Mouse (Mus musculus): ENCODE results near the gene Slc28a1. TPM values are rescaled to one million over a fixed set of nuclear protein-coding genes. Genes with fewer than 3 reads are reported as not detected.
"Not testable (repeated sequence)": the region's sequence is repeated elsewhere in the genome, so short reads cannot be mapped to it uniquely, and the experiment has no call there.

Gene Slc28a1
- polyA plus RNA-seq, 1 experiment from 2014 or later: 0.09 TPM

GRCm38 (mm10) chr7:81153327-81153726, 38.7 kb downstream of the Slc28a1 start:
- DNase-seq (ENCODE audit: low spot score): no peak
- Histone ChIP-seq H3K36me3 (0 out of 2 replicates have a peak, but pooled peaks cover 4% of the 10 kb centered on the region), H3K27me3 (ENCODE audit: insufficient read depth, poor library complexity, severe bottlenecking) (no peaks in the 10 kb centered on the region), H3K9me3 (0 out of 2 replicates have a peak, but pooled peaks cover 3% of the 10 kb centered on the region), H3K4me3 (no peak overlapping the region), H3K27ac (no peak overlapping the region), H3K4me1 (peaks cover 20% of the 10 kb centered on the region)
- 74% methylated on average over 6 of the region's 6 CpGs for WGBS

- not testable (repeated sequence) for H3K4me3 ChIP-seq; H3K9me3 ChIP-seq; H3K36me3 ChIP-seq; H3K27ac ChIP-seq; H3K27me3 ChIP-seq (ENCODE audit: insufficient read depth, poor library complexity, severe bottlenecking); DNase-seq (ENCODE audit: low spot score)
- H3K4me1 ChIP-seq: peaks cover 29% of the 10 kb centered on the region
These were observed 39.6 kb downstream of the Slc28a1 start for GRCm38 (mm10) chr7:81154244-81154643.

GRCm38 (mm10) chr7:81154960-81155359, 40.4 kb downstream of the Slc28a1 start:
- H3K27me3 ChIP-seq (ENCODE audit: insufficient read depth, poor library complexity, severe bottlenecking): no peaks in the 10 kb centered on the region
- WGBS: 5% methylated on average over 3 of the region's 3 CpGs
- peak overlapping the region; percentile 65; the same call in 1 of the 2 replicates for H3K27ac ChIP-seq

GRCm38 (mm10) chr7:81158933-81159332, 44.3 kb downstream of the Slc28a1 start:
- H3K4me3 ChIP-seq: no peak overlapping the region
- no peaks in the 10 kb centered on the region for H3K36me3 ChIP-seq
- H3K27ac ChIP-seq: no peak overlapping the region
- H3K4me1 ChIP-seq: peaks cover 22% of the 10 kb centered on the region
- WGBS: 59% methylated on average over 7 of the region's 7 CpGs
- no peaks in the 10 kb centered on the region for H3K27me3 ChIP-seq (ENCODE audit: insufficient read depth, poor library complexity, severe bottlenecking)
- no peaks in the 10 kb centered on the region for H3K9me3 ChIP-seq
- peak; percentile 72 for DNase-seq (ENCODE audit: low spot score)

More at GRCm38 (mm10) chr7:81154960-81155359, 40.4 kb downstream of the Slc28a1 start:
- H3K36me3 ChIP-seq: 0 out of 2 replicates have a peak, but pooled peaks cover 4% of the 10 kb centered on the region
- H3K4me1 ChIP-seq: peaks cover 24% of the 10 kb centered on the region
- H3K4me3 ChIP-seq: no peak overlapping the region
- DNase-seq (ENCODE audit: low spot score): peak; percentile 92
- 0 out of 2 replicates have a peak, but pooled peaks cover 3% of the 10 kb centered on the region for H3K9me3 ChIP-seq

DNA sequence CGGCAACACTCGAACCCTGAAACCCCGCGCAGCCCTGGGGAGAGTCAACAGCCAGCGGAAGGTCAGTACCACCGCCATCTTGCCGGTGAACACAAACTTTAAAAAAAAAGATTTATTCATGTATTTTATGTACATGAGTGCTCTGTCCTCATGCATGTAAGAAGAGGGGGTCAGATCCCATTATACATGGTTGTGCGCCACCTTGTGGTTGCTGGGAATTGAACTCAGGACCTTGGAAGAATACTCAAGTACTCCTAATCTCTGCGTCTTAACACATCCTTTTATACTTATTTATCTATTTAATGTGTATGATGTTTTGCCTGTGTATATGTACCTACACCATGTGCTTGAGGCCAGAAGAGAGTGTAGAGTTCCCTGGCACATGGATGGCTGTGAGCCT, 47.1 kb downstream of the Slc28a1 start:
- Histone ChIP-seq H3K36me3 (no peaks in the 10 kb centered on the region), H3K27me3 (ENCODE audit: insufficient read depth, poor library complexity, severe bottlenecking) (no peaks in the 10 kb centered on the region), H3K27ac (no peak overlapping the region), H3K9me3 (no peaks in the 10 kb centered on the region), H3K4me3 (no peak overlapping the region), H3K4me1 (peaks cover 16% of the 10 kb centered on the region)
- 64% methylated on average over 9 of the region's 9 CpGs for WGBS
- peak; percentile 76 for DNase-seq (ENCODE audit: low spot score)

- 22% methylated on average over 4 of the region's 4 CpGs for WGBS
- no peaks in the 10 kb centered on the region for H3K36me3 ChIP-seq
These were observed 47.7 kb downstream of the Slc28a1 start for GRCm38 (mm10) chr7:81162345-81162744.

GRCm38 (mm10) chr7:81164411-81164810, 49.8 kb downstream of the Slc28a1 start:
- H3K27me3 ChIP-seq (ENCODE audit: insufficient read depth, poor library complexity, severe bottlenecking): peaks cover 12% of the 10 kb centered on the region; the same call in 1 of the 2 replicates
- DNase-seq (ENCODE audit: low spot score): peak; percentile 72
- H3K4me3 ChIP-seq: no peak overlapping the region
- H3K4me1 ChIP-seq: no peaks in the 10 kb centered on the region
- WGBS: 56% methylated on average over 7 of the region's 7 CpGs
- H3K27ac ChIP-seq: no peak overlapping the region
- H3K36me3 ChIP-seq: no peaks in the 10 kb centered on the region
- H3K9me3 ChIP-seq: no peaks in the 10 kb centered on the region

More at GRCm38 (mm10) chr7:81162345-81162744, 47.7 kb downstream of the Slc28a1 start:
- Histone ChIP-seq H3K27ac (no peak overlapping the region), H3K4me3 (no peak overlapping the region), H3K9me3 (no peaks in the 10 kb centered on the region), H3K4me1 (peaks cover 16% of the 10 kb centered on the region), H3K27me3 (ENCODE audit: insufficient read depth, poor library complexity, severe bottlenecking) (no peaks in the 10 kb centered on the region)
- peak; percentile 87 for DNase-seq (ENCODE audit: low spot score)

DNA sequence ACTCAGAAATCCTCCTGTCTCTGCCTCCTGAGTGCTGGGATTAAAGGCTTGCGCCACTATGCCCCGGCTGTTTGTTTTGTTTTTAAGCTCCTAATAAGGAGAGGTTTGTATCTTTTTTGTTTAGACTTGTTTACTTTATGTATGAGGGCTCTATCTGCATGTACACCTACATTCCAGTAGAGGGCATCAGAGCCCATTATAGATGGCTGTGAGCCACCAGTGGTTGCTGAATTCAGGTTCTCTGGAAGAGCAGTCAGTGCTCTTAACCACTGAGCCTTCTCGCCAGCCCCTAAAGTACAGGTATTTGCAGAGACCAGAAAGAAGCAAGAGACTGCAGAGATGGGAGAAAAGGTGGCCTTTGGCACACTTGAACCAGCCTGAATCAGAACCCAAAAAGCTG, 52.5 kb downstream of the Slc28a1 start:
- no peaks in the 10 kb centered on the region for H3K9me3 ChIP-seq
- peaks cover 16% of the 10 kb centered on the region; the same call in 1 of the 2 replicates for H3K27me3 ChIP-seq (ENCODE audit: insufficient read depth, poor library complexity, severe bottlenecking)
- H3K36me3 ChIP-seq: no peaks in the 10 kb centered on the region
- H3K4me1 ChIP-seq: no peaks in the 10 kb centered on the region
- peak; percentile 73 for DNase-seq (ENCODE audit: low spot score)
- H3K27ac ChIP-seq: no peak overlapping the region
- 44% methylated on average over 3 of the region's 3 CpGs for WGBS
- no peak overlapping the region for H3K4me3 ChIP-seq

GRCm38 (mm10) chr7:81169351-81169750, 54.8 kb downstream of the Slc28a1 start:
- Histone ChIP-seq H3K27me3 (ENCODE audit: insufficient read depth, poor library complexity, severe bottlenecking) (peaks cover 16% of the 10 kb centered on the region; the same call in 1 of the 2 replicates), H3K9me3 (no peaks in the 10 kb centered on the region), H3K27ac (no peak overlapping the region), H3K36me3 (no peaks in the 10 kb centered on the region), H3K4me3 (no peak overlapping the region), H3K4me1 (no peaks in the 10 kb centered on the region)
- DNase-seq (ENCODE audit: low spot score): no peak
- 68% methylated on average over 7 of the region's 7 CpGs for WGBS

GRCm38 (mm10) chr7:81173931-81174330, 59.3 kb downstream of the Slc28a1 start:
- Histone ChIP-seq H3K9me3 (no peaks in the 10 kb centered on the region), H3K4me3 (no peak overlapping the region), H3K36me3 (no peaks in the 10 kb centered on the region), H3K27ac (no peak overlapping the region), H3K4me1 (no peaks in the 10 kb centered on the region), H3K27me3 (ENCODE audit: insufficient read depth, poor library complexity, severe bottlenecking) (peaks cover 9% of the 10 kb centered on the region; the same call in 1 of the 2 replicates)
- DNase-seq (ENCODE audit: low spot score): no peak
- WGBS: 88% methylated on average over 2 of the region's 2 CpGs

GRCm38 (mm10) chr7:81174654-81175053, 60.1 kb downstream of the Slc28a1 start:
- Histone ChIP-seq H3K36me3 (no peaks in the 10 kb centered on the region), H3K27ac (no peak overlapping the region), H3K4me3 (no peak overlapping the region), H3K27me3 (ENCODE audit: insufficient read depth, poor library complexity, severe bottlenecking) (peaks cover 2% of the 10 kb centered on the region; the same call in 1 of the 2 replicates), H3K9me3 (no peaks in the 10 kb centered on the region), H3K4me1 (peaks cover 4% of the 10 kb centered on the region; the same call in 1 of the 2 replicates)
- 61% methylated on average over 5 of the region's 5 CpGs for WGBS
- no peak for DNase-seq (ENCODE audit: low spot score)

DNA sequence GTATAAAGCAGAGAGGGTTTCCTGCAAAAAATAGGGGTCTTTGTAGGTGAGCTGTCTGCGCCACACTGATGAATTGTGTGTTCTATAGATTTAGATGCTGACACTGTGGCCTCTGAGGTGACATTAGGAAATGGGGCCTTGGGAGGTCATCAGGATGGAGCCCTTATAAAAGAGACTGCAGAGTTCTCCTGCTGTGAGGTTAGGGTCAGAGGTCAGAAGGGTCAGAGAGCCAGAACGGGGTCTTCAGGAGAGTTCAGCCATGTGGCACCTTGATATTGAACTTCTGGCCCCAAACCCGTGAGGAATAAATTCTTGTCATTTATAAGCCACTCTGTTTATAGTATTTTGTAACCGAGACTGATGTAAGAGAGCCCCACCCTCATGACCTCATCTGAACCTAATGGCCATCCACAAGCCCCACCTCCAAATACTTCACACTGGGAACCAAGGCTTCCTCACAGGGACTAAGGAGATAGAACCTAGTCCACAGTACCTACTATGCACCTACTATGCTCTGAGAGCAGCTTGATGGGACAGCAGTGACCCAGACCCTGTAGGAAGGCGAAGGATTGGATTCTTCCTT, 61.7 kb downstream of the Slc28a1 start:
- H3K27me3 ChIP-seq (ENCODE audit: insufficient read depth, poor library complexity, severe bottlenecking): no peaks in the 10 kb centered on the region

DNA sequence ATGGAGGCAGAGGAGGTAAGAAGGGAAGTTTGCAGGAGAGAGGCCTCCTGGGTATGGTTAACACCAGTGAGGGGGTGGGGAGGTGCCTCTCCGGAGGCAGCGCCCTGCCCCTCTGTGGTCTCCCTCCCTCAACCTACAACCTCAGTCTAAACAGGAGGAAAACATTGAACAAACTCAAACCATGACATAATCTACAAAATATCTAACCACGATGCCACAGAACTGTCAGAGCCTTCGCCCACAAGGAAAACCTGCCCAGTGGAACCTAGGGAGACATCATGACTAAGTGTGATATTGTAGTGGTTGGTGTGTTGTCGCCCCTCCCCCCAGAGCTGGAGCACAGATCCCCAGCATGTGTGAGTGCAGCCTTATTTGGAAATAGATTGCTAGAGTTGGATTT, 64.9 kb downstream of the Slc28a1 start:
- WGBS: 63% methylated on average over 5 of the region's 5 CpGs
- no peak for DNase-seq (ENCODE audit: low spot score)

More for the DNA sequence above, 61.7 kb downstream of the Slc28a1 start:
- H3K4me3 ChIP-seq: no peak overlapping the region
- H3K27ac ChIP-seq: no peak overlapping the region
- DNase-seq (ENCODE audit: low spot score): no peak
- 63% methylated on average over 5 of the region's 5 CpGs for WGBS
- H3K36me3 ChIP-seq: no peaks in the 10 kb centered on the region
- H3K9me3 ChIP-seq: no peaks in the 10 kb centered on the region
- peaks cover 9% of the 10 kb centered on the region; the same call in 1 of the 2 replicates for H3K4me1 ChIP-seq

More for the DNA sequence above, 64.9 kb downstream of the Slc28a1 start:
- Histone ChIP-seq H3K4me3 (no peak overlapping the region), H3K4me1 (peaks cover 9% of the 10 kb centered on the region; the same call in 1 of the 2 replicates), H3K27me3 (ENCODE audit: insufficient read depth, poor library complexity, severe bottlenecking) (no peaks in the 10 kb centered on the region), H3K27ac (no peak overlapping the region), H3K36me3 (no peaks in the 10 kb centered on the region), H3K9me3 (no peaks in the 10 kb centered on the region)

All from heart, embryonic 10.5 days (tissue).